Mouse (Mus musculus) lung, adult 2 months (tissue): ENCODE results near the gene Psme1. TPM values are rescaled to one million over a fixed set of nuclear protein-coding genes. Genes with fewer than 3 reads are reported as not detected.

Experiments
- DNase-seq: peaks from one replicate; pipeline ENCODE4 v3.0.0; 2022
- H3K4me1 ChIP-seq: fragments of 200-500 bp; 2 replicates; pipeline ENCODE4 v1.6.1; 2011; ENCODE audit warnings: low read length; ENCODE audit not compliant: control insufficient read depth, insufficient read depth
- H3K4me3 ChIP-seq: fragments of 200-500 bp; replicated peaks from 2 replicates; pipeline ENCODE3; 2011; ENCODE audit warnings: low read depth, mild to moderate bottlenecking, control low read depth, low read length; ENCODE audit errors: extremely low read depth
- CTCF ChIP-seq: fragments of 200-500 bp; IDR thresholded peaks from 2 replicates; pipeline ENCODE4 v1.5.1; 2011; ENCODE audit warnings: mild to moderate bottlenecking, low read length, control low read depth; ENCODE audit not compliant: insufficient read depth
- POLR2A ChIP-seq: fragments of 200-500 bp; IDR thresholded peaks from 2 replicates; pipeline ENCODE4 v1.6.1; 2011; ENCODE audit warnings: low read depth, mild to moderate bottlenecking, control low read depth, low read length, borderline replicate concordance; ENCODE audit errors: extremely low read depth
- WGBS: fragments of 180-500 bp; shearing (Covaris S2); methylation state at CpG from one replicate; pipeline ENCODE4 v1.1.7; 2018; 5-methylcytosine and 5-hydroxymethylcytosine counted together
- polyA plus RNA-seq: library from polyadenylated mRNA; depleted of rRNA; stranded (reverse); fragments of >200 nt; gene quantifications from 2 replicates; pipeline ENCODE4 v1.2.3, GENCODE M21; 2012

Psme1 gene
- polyA plus RNA-seq, 1 experiment: 98.6 TPM

- TF ChIP-seq CTCF: no peak
- TF ChIP-seq POLR2A: no peak
- DNase-seq: no peak
- H3K4me3 ChIP-seq: no peak overlapping the region
- peaks cover 6% of the 10 kb centered on the region; the same call in 1 of the 2 replicates for H3K4me1 ChIP-seq
These were observed 23.3 kb upstream of the Psme1 start for GRCm38 (mm10) chr14:55554635-55555034.

- no peak for TF ChIP-seq POLR2A
- TF ChIP-seq CTCF: no peak
- DNase-seq: no peak
- Histone ChIP-seq H3K4me3 (no peak overlapping the region), H3K4me1 (peaks cover 6% of the 10 kb centered on the region; the same call in 1 of the 2 replicates)
- WGBS: 70% methylated on average over 3 of the region's 3 CpGs
These were observed 22.1 kb upstream of the Psme1 start for GRCm38 (mm10) chr14:55555788-55556187.

GRCm38 (mm10) chr14:55557003-55557402 is 20.9 kb upstream of the Psme1 start:
- peak; percentile 90 for TF ChIP-seq CTCF
- no peak for TF ChIP-seq POLR2A
- peak; percentile 77 for DNase-seq
- Histone ChIP-seq H3K4me1 (peaks cover 10% of the 10 kb centered on the region), H3K4me3 (no peak overlapping the region)
- 14% methylated on average over 5 of the region's 5 CpGs for WGBS

- DNase-seq: no peak
- H3K4me1 ChIP-seq: peaks cover 10% of the 10 kb centered on the region
- no peak overlapping the region for H3K4me3 ChIP-seq
- TF ChIP-seq CTCF (no peak), POLR2A (no peak)
- 73% methylated on average over 3 of the region's 3 CpGs for WGBS
These were observed 20.3 kb upstream of the Psme1 start for GRCm38 (mm10) chr14:55557587-55557986.

- DNase-seq: no peak
- Histone ChIP-seq H3K4me1 (peaks cover 10% of the 10 kb centered on the region), H3K4me3 (peak overlapping the region; percentile 31)
- 50% methylated on average over 6 of the region's 6 CpGs for WGBS
- no peak for TF ChIP-seq CTCF
- no peak for TF ChIP-seq POLR2A
These were observed 19.0 kb upstream of the Psme1 start for GRCm38 (mm10) chr14:55558740-55559448.

GRCm38 (mm10) chr14:55559799-55560201 is 18.1 kb upstream of the Psme1 start, which contains the start of gene Dcaf11:
Dcaf11 (plus strand) TSS chr14:55560006.
- Histone ChIP-seq H3K4me3 (peak within 1 kb of the TSS; percentile 99), H3K4me1 (peaks cover 10% of the 10 kb centered on the region)
- WGBS: under 1% methylated on average over 27 of the region's 27 CpGs
- TF ChIP-seq POLR2A: peak; percentile 68
- TF ChIP-seq CTCF: no peak
- DNase-seq: peak; percentile 88

- Histone ChIP-seq H3K4me3 (peak within 1 kb of the TSS; percentile 99), H3K4me1 (peaks cover 10% of the 10 kb centered on the region)
- WGBS: under 1% methylated on average over 51 of the region's 51 CpGs
- peak; percentile 96 for DNase-seq
- TF ChIP-seq POLR2A (peak; percentile 92), CTCF (no peak)
These were observed 17.5 kb upstream of the Psme1 start, which contains the start of gene A730061H03Rik for GRCm38 (mm10) chr14:55560202-55561073. A730061H03Rik (minus strand) TSS chr14:55560406.

- DNase-seq: no peak
- Histone ChIP-seq H3K4me3 (peak overlapping the region; percentile 31), H3K4me1 (peaks cover 7% of the 10 kb centered on the region)
- TF ChIP-seq POLR2A (no peak), CTCF (no peak)
- WGBS: 71% methylated on average over 10 of the region's 10 CpGs
These were observed 16.1 kb upstream of the Psme1 start for GRCm38 (mm10) chr14:55561860-55562259.

GRCm38 (mm10) chr14:55563249-55563648 is 14.7 kb upstream of the Psme1 start:
- 85% methylated on average over 11 of the region's 11 CpGs for WGBS
- DNase-seq: no peak
- H3K4me1 ChIP-seq: peaks cover 3% of the 10 kb centered on the region; the same call in 1 of the 2 replicates
- no peak overlapping the region for H3K4me3 ChIP-seq
- TF ChIP-seq CTCF (no peak), POLR2A (no peak)

- no peak overlapping the region for H3K4me3 ChIP-seq
- no peak for TF ChIP-seq POLR2A
- TF ChIP-seq CTCF: no peak
- peaks cover 3% of the 10 kb centered on the region; the same call in 1 of the 2 replicates for H3K4me1 ChIP-seq
- DNase-seq: no peak
- WGBS: 70% methylated on average over 3 of the region's 3 CpGs
These were observed 12.2 kb upstream of the Psme1 start for GRCm38 (mm10) chr14:55565748-55566147.
